Mouse (Mus musculus) heart, embryonic 10.5 days (tissue): Measurements from ENCODE around the gene Gosr2. TPM values are rescaled to one million over a fixed set of nuclear protein-coding genes. Genes with fewer than 3 reads are reported as not detected.

ENCODE experiments used
- DNase-seq: peaks from one replicate; pipeline ENCODE4 v3.0.0-alpha.2; 2017; ENCODE audit warnings: low spot score
- H3K27ac ChIP-seq: fragments of 300-500 bp; sonication (generic); 2 replicates; pipeline ENCODE4 v1.5.1; 2016; ENCODE audit warnings: mild to moderate bottlenecking
- H3K27me3 ChIP-seq: fragments of 300-500 bp; sonication (generic); 2 replicates; pipeline ENCODE4 v1.6.1; 2016; ENCODE audit warnings: mild to moderate bottlenecking; ENCODE audit not compliant: poor library complexity, insufficient read depth, severe bottlenecking
- H3K36me3 ChIP-seq: fragments of 300-500 bp; sonication (generic); 2 replicates; pipeline ENCODE4 v1.6.1; 2016; ENCODE audit warnings: mild to moderate bottlenecking, moderate library complexity
- H3K4me1 ChIP-seq: fragments of 300-500 bp; sonication (generic); 2 replicates; pipeline ENCODE4 v1.6.1; 2016; ENCODE audit warnings: mild to moderate bottlenecking
- H3K4me3 ChIP-seq: fragments of 300-500 bp; sonication (generic); 2 replicates; pipeline ENCODE4 v1.5.1; 2016; ENCODE audit warnings: mild to moderate bottlenecking, moderate library complexity
- H3K9me3 ChIP-seq: fragments of 300-500 bp; sonication (generic); 2 replicates; pipeline ENCODE4 v1.6.1; 2016; ENCODE audit warnings: mild to moderate bottlenecking, moderate library complexity
- WGBS: fragments of 180-500 bp; shearing (Covaris S2); methylation state at CpG from one replicate; pipeline ENCODE4 v1.1.7; 2016; 5-methylcytosine and 5-hydroxymethylcytosine counted together
- polyA plus RNA-seq: library from polyadenylated mRNA; unstranded; fragments of >200 nt; fragmentation: Nextera tagmentation; extraction: Ambion mirVana; gene quantifications from 2 replicates; pipeline ENCODE4 v1.2.1, GENCODE M21; 2016

Gene Gosr2
- polyA plus RNA-seq, 1 experiment from 2014 or later: 80.1 TPM

DNA sequence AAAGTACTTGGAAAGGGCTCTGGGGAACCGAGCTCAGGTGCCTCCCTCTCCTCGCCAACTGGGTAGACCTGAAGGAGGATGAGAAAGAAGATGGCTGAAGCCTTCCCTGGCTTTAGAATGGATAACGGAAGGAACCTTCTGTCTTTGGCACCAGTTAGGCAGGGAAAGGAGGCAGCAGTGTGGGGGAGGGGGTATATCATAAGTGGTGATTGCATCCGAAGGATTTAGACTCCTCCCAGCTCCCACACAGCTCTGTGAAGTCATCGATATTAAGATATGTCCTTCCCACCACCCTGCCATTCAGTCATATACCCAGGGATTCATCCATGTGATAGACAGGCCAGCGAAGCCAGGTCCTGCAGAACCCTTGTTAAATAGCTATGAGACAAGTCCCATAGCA is 46.3 kb downstream of the Gosr2 start:
- Histone ChIP-seq H3K27me3 (peaks cover 95% of the 10 kb centered on the region), H3K36me3 (no peaks in the 10 kb centered on the region), H3K27ac (no peak overlapping the region), H3K4me1 (peaks cover 20% of the 10 kb centered on the region), H3K4me3 (no peak overlapping the region), H3K9me3 (no peaks in the 10 kb centered on the region)
- no peak for DNase-seq
- WGBS: 75% methylated on average over 6 of the region's 6 CpGs

DNA sequence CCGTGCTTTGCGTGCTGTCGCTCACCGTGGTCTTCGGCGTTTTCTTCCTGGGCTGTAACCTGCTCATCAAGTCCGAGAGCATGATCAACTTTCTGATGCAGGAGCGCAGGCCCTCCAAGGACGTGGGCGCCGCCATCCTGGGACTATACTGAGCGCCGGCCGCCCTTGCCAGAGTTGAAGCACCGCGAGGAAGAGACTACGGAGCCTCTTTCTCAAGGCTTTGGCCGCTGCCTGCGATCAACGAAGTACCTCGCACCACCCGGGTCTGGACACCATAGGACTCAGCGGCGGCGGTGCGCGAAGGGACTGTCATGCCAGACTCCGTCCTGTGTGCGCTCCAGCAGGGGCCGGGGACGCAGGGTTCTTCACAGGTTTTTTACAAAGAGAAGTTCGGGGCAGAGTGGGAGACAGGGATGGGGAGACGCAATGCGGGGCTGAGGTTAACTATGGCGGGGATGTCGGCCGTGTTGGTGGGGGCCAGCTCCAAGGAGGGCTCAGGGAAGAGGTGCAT is 47.7 kb downstream of the Gosr2 start:
- WGBS: 2% methylated on average over 37 of the region's 37 CpGs
- no peaks in the 10 kb centered on the region for H3K36me3 ChIP-seq
- H3K27me3 ChIP-seq: peaks cover 88% of the 10 kb centered on the region
- peaks cover 26% of the 10 kb centered on the region for H3K4me1 ChIP-seq
- peak overlapping the region; percentile 56 for H3K4me3 ChIP-seq
- DNase-seq: no peak
- no peaks in the 10 kb centered on the region for H3K9me3 ChIP-seq
- no peak overlapping the region for H3K27ac ChIP-seq

DNA sequence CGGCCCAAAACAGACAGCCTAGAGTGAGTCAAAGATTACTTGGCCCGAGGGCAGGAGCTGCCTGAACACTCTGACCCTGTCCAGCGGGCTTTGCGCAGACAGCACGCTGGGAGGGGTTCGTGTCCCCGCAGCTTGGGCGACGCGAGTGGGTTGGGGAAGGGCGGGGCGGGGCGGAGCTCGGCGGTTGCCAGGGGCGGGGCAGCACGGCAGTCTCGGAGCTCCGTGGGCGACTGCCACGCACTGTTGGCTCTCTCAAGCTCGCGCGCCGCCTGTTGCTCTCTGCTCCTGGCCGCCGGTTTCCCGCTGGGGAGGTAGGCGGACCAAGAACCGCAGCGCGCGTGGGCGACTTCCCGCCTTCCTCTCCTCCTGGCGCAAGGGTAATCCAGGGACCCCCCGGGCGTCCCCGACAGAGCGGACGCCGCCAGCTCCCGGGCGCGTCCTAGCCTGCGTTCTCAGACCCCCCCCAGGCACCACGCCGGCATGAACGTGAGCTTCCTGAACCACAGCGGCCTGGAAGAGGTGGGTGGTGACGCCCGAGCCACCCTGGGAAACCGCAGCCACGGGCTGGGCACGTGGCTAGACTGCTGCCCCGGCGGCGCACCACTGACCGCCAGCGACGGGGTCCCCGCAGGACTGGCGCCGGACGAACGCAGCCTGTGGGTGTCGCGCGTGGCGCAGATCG is 48.3 kb downstream of the Gosr2 start, which contains the start of gene Rprml:
Gene Rprml (plus strand): TSS at position 270 of the 682 bp plus-strand sequence.
- Histone ChIP-seq H3K27ac (no peak within 1 kb of the TSS), H3K36me3 (no peaks in the 10 kb centered on the region), H3K4me1 (peaks cover 26% of the 10 kb centered on the region), H3K27me3 (peaks cover 82% of the 10 kb centered on the region), H3K9me3 (no peaks in the 10 kb centered on the region), H3K4me3 (peak within 1 kb of the TSS; percentile 56)
- DNase-seq: peak; percentile 47
- under 1% methylated on average over 70 of the region's 71 CpGs for WGBS

- 31% methylated on average over 7 of the region's 7 CpGs for WGBS
- DNase-seq: peak; percentile 39
- Histone ChIP-seq H3K4me1 (peaks cover 26% of the 10 kb centered on the region), H3K27me3 (peaks cover 75% of the 10 kb centered on the region), H3K27ac (no peak overlapping the region), H3K36me3 (no peaks in the 10 kb centered on the region), H3K4me3 (no peak overlapping the region), H3K9me3 (no peaks in the 10 kb centered on the region)
These were observed 49.0 kb downstream of the Gosr2 start for GRCm38 (mm10) chr11:103648656-103649055.

GRCm38 (mm10) chr11:103647921-103648620 is 49.6 kb downstream of the Gosr2 start:
- Histone ChIP-seq H3K36me3 (no peaks in the 10 kb centered on the region), H3K9me3 (no peaks in the 10 kb centered on the region), H3K4me1 (peaks cover 26% of the 10 kb centered on the region), H3K4me3 (no peak overlapping the region), H3K27ac (no peak overlapping the region), H3K27me3 (peaks cover 75% of the 10 kb centered on the region)
- peak; percentile 68 for DNase-seq
- 9% methylated on average over 11 of the region's 11 CpGs for WGBS

- peaks cover 26% of the 10 kb centered on the region for H3K4me1 ChIP-seq
- no peaks in the 10 kb centered on the region for H3K9me3 ChIP-seq
- 83% methylated on average over 6 of the region's 6 CpGs for WGBS
- peaks cover 67% of the 10 kb centered on the region for H3K27me3 ChIP-seq
- DNase-seq: no peak
- no peak overlapping the region for H3K27ac ChIP-seq
- H3K4me3 ChIP-seq: no peak overlapping the region
- no peaks in the 10 kb centered on the region for H3K36me3 ChIP-seq
These were observed 51.4 kb downstream of the Gosr2 start for GRCm38 (mm10) chr11:103646301-103646700.

DNA sequence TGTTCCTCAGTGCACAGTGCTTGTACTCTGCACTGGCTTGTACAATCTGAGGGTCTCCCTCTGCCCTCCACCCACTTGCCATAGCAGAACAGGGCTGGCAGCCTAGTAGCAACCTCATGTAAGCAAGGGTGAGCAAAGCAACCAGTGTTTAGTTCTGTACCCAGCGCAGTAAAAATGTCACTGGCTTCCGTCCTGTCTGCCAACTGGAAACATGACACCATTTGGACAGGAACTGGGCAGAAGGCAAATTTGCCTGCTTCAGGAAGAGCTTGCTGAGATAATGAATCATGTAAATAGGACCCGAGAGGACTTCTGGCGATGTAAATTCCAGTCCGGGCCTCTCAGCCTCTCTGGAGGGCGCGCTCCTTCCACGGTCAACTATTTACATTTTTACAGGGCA is 52.0 kb downstream of the Gosr2 start:
- H3K4me1 ChIP-seq: peaks cover 26% of the 10 kb centered on the region
- 67% methylated on average over 8 of the region's 8 CpGs for WGBS
- peaks cover 67% of the 10 kb centered on the region for H3K27me3 ChIP-seq

DNA sequence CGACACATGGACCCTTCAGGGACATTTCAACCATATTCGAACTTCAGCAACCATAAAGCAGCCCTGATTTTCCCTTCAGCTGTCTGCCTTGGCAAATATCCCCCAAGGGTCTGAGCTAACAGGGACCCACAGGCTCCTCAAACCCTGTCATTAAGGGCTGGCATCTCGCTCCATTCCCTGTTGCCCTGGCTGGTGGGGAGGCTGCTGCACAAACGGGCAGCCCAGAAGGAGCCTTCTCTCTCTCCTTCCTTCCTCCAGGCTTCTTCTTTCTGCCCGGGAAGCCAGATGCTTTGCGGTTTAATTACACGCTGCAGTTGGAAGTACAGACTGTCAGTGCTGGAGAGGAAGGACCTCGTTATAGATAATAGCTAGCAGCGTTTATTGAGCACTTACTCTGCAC is 54.5 kb downstream of the Gosr2 start:
- Histone ChIP-seq H3K9me3 (no peaks in the 10 kb centered on the region), H3K27me3 (peaks cover 61% of the 10 kb centered on the region), H3K27ac (no peak overlapping the region), H3K4me1 (peaks cover 8% of the 10 kb centered on the region; the same call in 1 of the 2 replicates), H3K36me3 (no peaks in the 10 kb centered on the region), H3K4me3 (no peak overlapping the region)
- 68% methylated on average over 9 of the region's 9 CpGs for WGBS
- no peak for DNase-seq

More for the DNA sequence above, 52.0 kb downstream of the Gosr2 start:
- H3K4me3 ChIP-seq: no peak overlapping the region
- H3K9me3 ChIP-seq: no peaks in the 10 kb centered on the region
- H3K27ac ChIP-seq: no peak overlapping the region
- no peaks in the 10 kb centered on the region for H3K36me3 ChIP-seq
- DNase-seq: peak; percentile 58

DNA sequence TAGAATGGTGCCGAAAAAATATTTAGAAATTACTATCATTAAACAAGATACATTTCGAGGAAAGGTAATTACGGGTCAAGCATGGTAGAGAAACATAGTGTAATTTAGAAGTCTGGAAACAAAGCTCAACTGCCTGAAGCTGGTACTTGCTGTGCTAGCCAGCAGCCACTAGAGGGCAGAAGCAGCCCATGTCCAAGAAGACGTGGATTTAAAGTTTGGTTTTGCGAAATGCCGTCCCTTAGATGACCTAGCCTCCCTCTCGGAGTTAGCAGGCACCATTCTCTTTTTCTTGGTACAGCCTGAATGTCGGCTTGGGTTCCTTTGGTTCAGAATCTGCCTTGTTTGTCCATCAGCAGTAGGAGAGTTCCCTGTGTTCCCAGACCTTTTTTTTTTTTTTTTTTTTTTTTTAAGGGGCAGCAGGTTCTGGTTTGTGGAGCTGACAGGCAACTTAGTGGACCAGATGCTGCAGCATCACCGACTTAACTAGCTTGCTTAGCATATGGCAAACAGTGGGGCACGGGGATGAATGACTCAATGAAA is 58.2 kb downstream of the Gosr2 start:
- DNase-seq: no peak
- Histone ChIP-seq H3K9me3 (no peaks in the 10 kb centered on the region), H3K36me3 (no peaks in the 10 kb centered on the region), H3K4me3 (no peak overlapping the region), H3K27me3 (peaks cover 50% of the 10 kb centered on the region), H3K27ac (no peak overlapping the region), H3K4me1 (no peaks in the 10 kb centered on the region)
- WGBS: 3% methylated on average over 10 of the region's 10 CpGs

GRCm38 (mm10) chr11:103638790-103639189 is 58.9 kb downstream of the Gosr2 start, which contains the start of gene Lyzl6:
Lyzl6 (minus strand) TSS chr11:103638890.
- no peaks in the 10 kb centered on the region for H3K4me1 ChIP-seq
- H3K27ac ChIP-seq: no peak within 1 kb of the TSS
- peaks cover 51% of the 10 kb centered on the region for H3K27me3 ChIP-seq
- no peaks in the 10 kb centered on the region for H3K9me3 ChIP-seq
- 66% methylated on average over 3 of the region's 3 CpGs for WGBS
- no peak within 1 kb of the TSS for H3K4me3 ChIP-seq
- no peak for DNase-seq
- no peaks in the 10 kb centered on the region for H3K36me3 ChIP-seq

DNA sequence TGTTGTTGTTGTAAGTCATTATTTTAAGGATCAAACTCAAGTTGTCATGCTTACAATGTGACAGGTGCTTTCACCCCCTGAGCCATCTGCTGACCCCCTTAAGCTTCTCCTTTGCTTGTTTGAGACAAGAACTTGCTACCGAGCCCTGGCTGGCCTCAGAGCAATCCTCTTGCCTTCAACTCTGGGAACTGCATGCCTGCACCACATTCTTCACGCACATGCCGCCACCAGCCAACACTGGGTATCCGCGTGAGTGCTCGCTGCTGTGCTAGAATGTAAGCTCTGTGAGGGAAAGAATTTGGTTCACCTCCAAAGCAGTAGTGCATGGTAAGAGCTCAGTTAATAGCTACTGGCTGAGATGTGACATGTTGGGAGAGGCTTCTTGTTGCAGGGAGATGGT is 61.4 kb downstream of the Gosr2 start:
- H3K36me3 ChIP-seq: no peaks in the 10 kb centered on the region
- no peak for DNase-seq
- WGBS: 74% methylated on average over 6 of the region's 6 CpGs
- no peaks in the 10 kb centered on the region for H3K9me3 ChIP-seq
- no peak overlapping the region for H3K27ac ChIP-seq
- H3K4me1 ChIP-seq: no peaks in the 10 kb centered on the region
- H3K27me3 ChIP-seq: peaks cover 35% of the 10 kb centered on the region
- no peak overlapping the region for H3K4me3 ChIP-seq

DNA sequence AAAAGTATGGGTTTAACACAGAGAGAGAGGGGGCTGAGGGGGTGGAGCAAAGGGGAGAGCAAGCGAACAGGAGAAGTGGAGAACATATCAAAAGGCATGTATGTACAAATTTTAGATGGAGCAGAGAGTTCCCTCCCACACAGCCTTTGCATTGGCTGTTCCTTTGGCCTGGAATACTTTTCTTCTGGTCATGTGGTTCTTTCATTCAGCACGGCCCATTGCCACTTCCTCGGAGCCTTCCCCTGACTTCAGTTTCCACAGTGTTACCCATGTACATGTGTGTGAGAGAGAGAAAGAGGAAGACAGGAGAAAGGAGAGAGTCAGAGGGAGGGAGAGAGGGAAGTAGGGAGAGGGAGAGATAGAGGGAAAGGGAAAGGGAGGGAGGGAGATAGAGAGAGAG is 62.2 kb downstream of the Gosr2 start:
- DNase-seq: no peak
- no peaks in the 10 kb centered on the region for H3K9me3 ChIP-seq
- no peaks in the 10 kb centered on the region for H3K4me1 ChIP-seq
- no peaks in the 10 kb centered on the region for H3K36me3 ChIP-seq
- WGBS: 70% methylated on average over 3 of the region's 3 CpGs
- no peak overlapping the region for H3K27ac ChIP-seq
- H3K4me3 ChIP-seq: no peak overlapping the region
- peaks cover 27% of the 10 kb centered on the region for H3K27me3 ChIP-seq

GRCm38 (mm10) chr11:103634806-103635205 is 62.9 kb downstream of the Gosr2 start:
- no peak for DNase-seq
- H3K4me3 ChIP-seq: no peak overlapping the region
- H3K36me3 ChIP-seq: no peaks in the 10 kb centered on the region
- WGBS: 84% methylated on average over 7 of the region's 7 CpGs
- H3K27ac ChIP-seq: no peak overlapping the region
- H3K9me3 ChIP-seq: no peaks in the 10 kb centered on the region
- peaks cover 20% of the 10 kb centered on the region for H3K27me3 ChIP-seq
- H3K4me1 ChIP-seq: no peaks in the 10 kb centered on the region
